ENCODE assay signal across 13 mouse cellular contexts in the genomic region with DNA sequence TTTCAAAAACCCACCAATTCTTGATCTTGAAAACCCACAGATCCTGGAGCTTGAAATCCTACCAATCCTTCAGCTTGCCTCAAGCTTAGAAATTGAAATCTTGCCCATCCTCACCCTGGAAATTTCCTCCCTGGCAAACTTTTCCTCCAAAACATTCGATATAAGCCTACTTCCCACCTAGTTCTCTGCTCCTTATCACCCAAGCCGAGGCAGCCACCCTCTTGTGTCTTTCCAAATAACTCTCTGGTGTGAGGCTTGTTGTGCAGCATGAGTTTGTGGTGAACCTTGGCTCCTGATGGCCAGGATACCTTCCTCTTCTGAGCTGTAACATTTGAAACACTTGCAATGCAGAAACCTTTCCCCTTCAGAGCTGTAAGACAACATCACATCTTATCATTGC.
"Had no signal": no experiment of that assay in that cellular context is flagged by ENCODE, and none has a peak within 500 bp of the region (broad histone marks: within the 10 kb centered on the region; RNA-seq: fewer than 3 reads in every experiment).

No protein-coding gene starts in this region.

- ATAC-seq: midbrain, embryonic 16.5 days had no signal

- DNase-seq: lung, adult 18-20 months; lung, embryonic 14.5 days; lung, postnatal 10 days; lung, postnatal 4 days; midbrain, embryonic 14.5 days; retina, postnatal 1 day; right cerebral cortex, postnatal 25 days; right cerebral cortex, postnatal 4 days; spleen, adult 18-20 months; thymus, adult 18-20 months; thymus, postnatal 14 days; thymus, postnatal 36 days had no signal
